Mouse (Mus musculus) macrophage (primary cell): ENCODE results near the gene Ifitm2. TPM values are rescaled to one million over a fixed set of nuclear protein-coding genes. Genes with fewer than 3 reads are reported as not detected.

ENCODE experiments used
- H3K27ac ChIP-seq: fragments of 350-480 bp; formaldehyde crosslinking; 2 replicates; pipeline ENCODE4 v1.9.0; 2021
- H3K36me3 ChIP-seq: fragments of 350-480 bp; formaldehyde crosslinking; 2 replicates; pipeline ENCODE4 v1.9.0; 2021; ENCODE audit errors: inconsistent target
- H3K4me3 ChIP-seq: fragments of 350-480 bp; formaldehyde crosslinking; 2 replicates; pipeline ENCODE4 v1.9.0; 2021; ENCODE audit errors: inconsistent target
- H3K79me2 ChIP-seq: fragments of 350-480 bp; formaldehyde crosslinking; 2 replicates; pipeline ENCODE4 v1.9.0; 2021; ENCODE audit errors: inconsistent target
- WGBS: methylation state at CpG from one replicate; pipeline ENCODE4 v1.1.7; 2026; ENCODE audit warnings: inconsistent platforms; ENCODE audit not compliant: missing documents; 5-methylcytosine and 5-hydroxymethylcytosine counted together
- polyA plus RNA-seq: library from polyadenylated mRNA; stranded (reverse); fragments of 250-400 nt; gene quantifications from 3 replicates; pipeline ENCODE4 v1.2.4, GENCODE M21; 2018; ENCODE audit warnings: inconsistent platforms

Gene Ifitm2
- polyA plus RNA-seq, 1 experiment from 2014 or later = 749 TPM

- 52% methylated on average over 9 of the region's 9 CpGs for WGBS
- H3K36me3 ChIP-seq = peaks cover 19% of the 10 kb centered on the region; the same call in 1 of the 2 replicates
- peak overlapping the region; percentile 98 for H3K27ac ChIP-seq
- H3K79me2 ChIP-seq = no peaks in the 10 kb centered on the region
- H3K4me3 ChIP-seq = peak overlapping the region; percentile 45
Measured at GRCm38 (mm10) chr7:140942341-140942740, 13.4 kb downstream of the Ifitm2 start.

GRCm38 (mm10) chr7:140941222-140942051 is 14.3 kb downstream of the Ifitm2 start, which contains the start of gene Pgghg:
Pgghg (plus strand) TSS chr7:140941391.
- under 1% methylated on average over 33 of the region's 33 CpGs for WGBS
- Histone ChIP-seq H3K79me2 (no peaks in the 10 kb centered on the region), H3K36me3 (peaks cover 18% of the 10 kb centered on the region; the same call in 1 of the 2 replicates), H3K4me3 (peak within 1 kb of the TSS; percentile 45), H3K27ac (peak within 1 kb of the TSS; percentile 98)

GRCm38 (mm10) chr7:140939669-140940171 is 16.1 kb downstream of the Ifitm2 start:
- no peaks in the 10 kb centered on the region for H3K79me2 ChIP-seq

GRCm38 (mm10) chr7:140938896-140939295 is 16.9 kb downstream of the Ifitm2 start:
- Histone ChIP-seq H3K4me3 (no peak overlapping the region), H3K79me2 (no peaks in the 10 kb centered on the region), H3K36me3 (no peaks in the 10 kb centered on the region), H3K27ac (no peak overlapping the region)
- 77% methylated on average over 2 of the region's 2 CpGs for WGBS

More at GRCm38 (mm10) chr7:140939669-140940171, 16.1 kb downstream of the Ifitm2 start:
- Histone ChIP-seq H3K36me3 (0 out of 2 replicates have a peak, but pooled peaks cover 1% of the 10 kb centered on the region), H3K27ac (no peak overlapping the region), H3K4me3 (no peak overlapping the region)
- WGBS = 94% methylated on average over 8 of the region's 8 CpGs

GRCm38 (mm10) chr7:140938436-140938835 is 17.4 kb downstream of the Ifitm2 start:
- WGBS = 83% methylated on average over 3 of the region's 3 CpGs

GRCm38 (mm10) chr7:140927181-140927580 is 28.6 kb downstream of the Ifitm2 start:
- Histone ChIP-seq H3K27ac (no peak overlapping the region), H3K79me2 (no peaks in the 10 kb centered on the region), H3K36me3 (no peaks in the 10 kb centered on the region), H3K4me3 (no peak overlapping the region)
- 99% methylated on average over 6 of the region's 6 CpGs for WGBS

More at GRCm38 (mm10) chr7:140938436-140938835, 17.4 kb downstream of the Ifitm2 start:
- H3K36me3 ChIP-seq = no peaks in the 10 kb centered on the region
- no peaks in the 10 kb centered on the region for H3K79me2 ChIP-seq
- no peak overlapping the region for H3K4me3 ChIP-seq
- H3K27ac ChIP-seq = no peak overlapping the region

GRCm38 (mm10) chr7:140923070-140923775 is 32.6 kb downstream of the Ifitm2 start:
- Histone ChIP-seq H3K27ac (no peak overlapping the region), H3K36me3 (no peaks in the 10 kb centered on the region), H3K4me3 (no peak overlapping the region), H3K79me2 (no peaks in the 10 kb centered on the region)
- WGBS = 28% methylated on average over 30 of the region's 30 CpGs

- Histone ChIP-seq H3K4me3 (no peak overlapping the region), H3K27ac (no peak overlapping the region), H3K79me2 (no peaks in the 10 kb centered on the region), H3K36me3 (no peaks in the 10 kb centered on the region)
- WGBS = 2% methylated on average over 49 of the region's 49 CpGs
Measured at GRCm38 (mm10) chr7:140922398-140923069, 33.3 kb downstream of the Ifitm2 start.

GRCm38 (mm10) chr7:140921225-140921975 is 34.4 kb downstream of the Ifitm2 start:
- no peaks in the 10 kb centered on the region for H3K36me3 ChIP-seq
- no peak overlapping the region for H3K4me3 ChIP-seq
- 56% methylated on average over 18 of the region's 22 CpGs for WGBS
- H3K79me2 ChIP-seq = no peaks in the 10 kb centered on the region
- no peak overlapping the region for H3K27ac ChIP-seq

GRCm38 (mm10) chr7:140920418-140921029 is 35.3 kb downstream of the Ifitm2 start, which contains the start of gene Nlrp6:
Nlrp6 (plus strand) TSS chr7:140920902.
- Histone ChIP-seq H3K79me2 (no peaks in the 10 kb centered on the region), H3K27ac (no peak within 1 kb of the TSS), H3K36me3 (no peaks in the 10 kb centered on the region), H3K4me3 (no peak within 1 kb of the TSS)
- WGBS = 88% methylated on average over 8 of the region's 8 CpGs

GRCm38 (mm10) chr7:140919911-140920310 is 35.9 kb downstream of the Ifitm2 start:
- no peaks in the 10 kb centered on the region for H3K36me3 ChIP-seq

GRCm38 (mm10) chr7:140914031-140914690 is 41.6 kb downstream of the Ifitm2 start:
- Histone ChIP-seq H3K27ac (no peak overlapping the region), H3K36me3 (no peaks in the 10 kb centered on the region), H3K4me3 (no peak overlapping the region), H3K79me2 (no peaks in the 10 kb centered on the region)
- WGBS = 98% methylated on average over 8 of the region's 8 CpGs

More at GRCm38 (mm10) chr7:140919911-140920310, 35.9 kb downstream of the Ifitm2 start:
- WGBS = 88% methylated on average over 4 of the region's 4 CpGs
- H3K4me3 ChIP-seq = no peak overlapping the region
- H3K79me2 ChIP-seq = no peaks in the 10 kb centered on the region
- no peak overlapping the region for H3K27ac ChIP-seq
